Mouse (Mus musculus): ENCODE results near the gene Trmt61a.
A peak's percentile ranks its signal among the peaks of the same experiment; 100 is the strongest.
"Not testable (repeated sequence)": the region's sequence is repeated elsewhere in the genome, so short reads cannot be mapped to it uniquely, and the experiment has no call there.

The Trmt61a gene

DNA sequence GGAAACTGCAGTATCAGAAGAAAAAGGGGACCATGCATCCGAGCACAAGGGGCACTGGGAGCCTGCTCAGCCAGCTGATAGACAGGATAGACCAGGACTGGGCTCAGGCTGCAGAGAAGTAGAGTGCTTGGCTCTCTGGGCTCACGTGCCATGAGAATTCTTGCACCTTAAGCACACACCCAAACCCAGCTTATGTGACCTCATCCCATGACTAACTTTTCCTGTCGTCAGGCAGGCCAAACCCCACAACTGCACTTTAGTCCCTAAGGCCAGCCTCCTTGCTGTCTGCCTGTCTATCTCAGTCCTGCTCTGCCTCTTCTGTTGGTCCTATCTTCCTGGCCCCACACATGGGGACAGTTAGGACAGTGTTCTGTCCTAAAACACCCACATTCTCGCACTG is 19.8 kb downstream of the Trmt61a start:
- DNase-seq (ENCODE audit: low spot score), result no peak

DNA sequence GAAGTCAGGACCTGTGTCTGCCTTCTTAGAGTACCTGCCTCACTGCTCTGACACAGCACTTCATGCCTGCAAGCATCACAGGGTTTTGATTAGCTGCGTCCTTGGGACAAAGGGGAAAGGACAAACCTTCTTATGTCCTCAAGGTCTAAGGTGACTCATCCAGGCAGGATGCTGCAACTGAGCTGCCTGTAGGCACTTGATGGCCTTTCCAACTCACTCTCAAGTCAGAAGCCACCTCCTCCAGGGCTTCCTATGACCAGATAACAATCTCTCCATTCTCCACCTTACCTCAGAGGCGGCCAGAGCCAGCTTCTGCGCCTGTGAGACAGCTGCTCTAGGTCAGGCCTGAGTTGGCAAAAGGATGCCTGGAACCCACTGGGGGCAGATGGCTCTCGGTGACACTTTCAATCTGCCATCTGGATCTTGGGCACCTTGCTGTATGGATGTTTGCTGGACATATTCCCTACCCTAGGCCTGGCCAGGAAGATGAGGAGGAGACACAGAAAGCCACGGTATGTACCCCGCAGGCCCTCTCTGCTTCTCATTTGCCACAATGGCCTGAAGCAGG is 20.5 kb downstream of the Trmt61a start:
- DNase-seq (ENCODE audit: low spot score), result no peak

DNA sequence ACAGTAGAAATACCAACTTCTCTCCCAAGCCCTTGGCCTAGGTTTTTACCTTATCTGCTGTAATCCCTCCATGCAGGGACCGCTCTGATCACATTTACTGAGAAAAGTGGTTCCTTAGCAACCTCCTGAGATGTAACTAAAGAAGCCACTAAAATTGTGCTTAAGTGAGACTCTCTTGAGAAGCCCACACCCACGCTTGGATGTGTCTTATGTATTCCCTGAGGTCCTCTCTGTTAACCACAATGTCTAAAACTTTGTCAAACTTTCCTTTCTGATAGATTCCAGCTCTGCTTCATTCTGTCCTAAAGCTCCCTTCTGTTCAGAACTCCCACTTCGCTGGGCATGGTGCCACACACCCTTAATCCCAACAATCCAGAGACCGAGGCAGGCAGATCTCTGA is 21.6 kb downstream of the Trmt61a start:
- DNase-seq (ENCODE audit: low spot score), result no peak

DNA sequence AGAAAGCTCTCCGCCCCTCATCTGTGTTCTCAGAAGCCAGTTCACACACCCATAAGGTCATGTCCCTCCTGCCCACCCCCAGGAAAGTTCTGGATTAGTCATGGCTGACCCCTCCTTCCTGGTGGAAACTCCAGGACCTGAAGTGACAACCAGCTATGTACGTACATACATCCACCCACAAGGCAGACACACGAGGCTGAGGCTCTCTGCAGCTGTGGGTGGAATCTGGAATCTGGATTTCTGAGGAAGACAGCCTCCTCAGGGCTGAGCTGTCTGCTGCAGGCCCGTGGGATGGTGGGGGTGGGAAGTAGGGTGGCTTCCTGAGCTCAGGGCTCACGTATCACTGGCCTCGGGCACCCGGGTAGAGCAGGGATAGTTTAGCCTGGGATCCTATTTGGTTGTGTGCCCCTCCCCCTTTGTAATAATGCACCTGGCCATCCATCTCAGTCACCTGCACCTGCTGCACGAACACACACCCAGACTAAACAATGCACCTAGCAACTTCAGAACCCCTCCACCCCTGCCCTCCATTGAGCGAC is 23.1 kb downstream of the Trmt61a start:
- DNase-seq (ENCODE audit: low spot score), result no peak

DNA sequence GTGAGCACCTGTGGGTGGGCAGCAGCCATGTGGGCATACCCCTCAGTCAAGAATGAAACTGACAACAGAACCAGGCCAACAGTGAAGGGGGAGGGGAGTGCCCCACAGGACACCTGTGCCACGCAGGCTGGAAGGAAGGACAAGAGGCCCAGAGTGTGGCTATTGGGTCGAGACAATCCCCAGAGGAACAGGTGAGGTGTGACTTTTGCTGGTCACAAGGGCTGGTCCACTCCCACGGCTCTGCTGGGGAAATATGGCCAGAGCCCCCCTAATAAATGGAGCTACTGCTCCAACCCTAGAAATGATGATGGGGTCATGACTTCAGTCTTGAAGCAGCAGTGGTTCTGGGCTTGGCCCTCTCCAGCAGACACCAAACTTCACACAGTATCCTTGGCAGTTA is 25.4 kb downstream of the Trmt61a start:
- no peak for DNase-seq (ENCODE audit: low spot score)

DNA sequence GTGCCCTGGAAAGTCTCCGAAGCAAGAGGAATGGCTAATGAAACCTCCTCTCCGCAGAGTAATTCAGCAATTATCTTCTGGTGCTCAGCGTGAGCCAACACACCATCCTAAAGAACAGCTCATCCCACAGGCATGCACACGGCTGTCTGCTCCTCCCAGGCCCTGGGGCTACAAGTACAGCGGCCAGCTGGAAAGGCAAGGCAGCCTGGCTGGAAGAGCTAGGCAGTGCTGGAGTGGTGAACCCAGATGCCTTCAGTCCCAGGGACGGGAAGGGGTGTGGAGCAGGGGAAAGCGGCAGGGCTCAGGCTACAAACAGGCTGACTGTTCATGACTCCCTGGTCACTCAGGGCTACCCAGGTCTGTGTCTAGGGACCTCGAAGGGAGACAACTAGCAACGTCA is 26.7 kb downstream of the Trmt61a start:
- no peak for DNase-seq (ENCODE audit: low spot score)

DNA sequence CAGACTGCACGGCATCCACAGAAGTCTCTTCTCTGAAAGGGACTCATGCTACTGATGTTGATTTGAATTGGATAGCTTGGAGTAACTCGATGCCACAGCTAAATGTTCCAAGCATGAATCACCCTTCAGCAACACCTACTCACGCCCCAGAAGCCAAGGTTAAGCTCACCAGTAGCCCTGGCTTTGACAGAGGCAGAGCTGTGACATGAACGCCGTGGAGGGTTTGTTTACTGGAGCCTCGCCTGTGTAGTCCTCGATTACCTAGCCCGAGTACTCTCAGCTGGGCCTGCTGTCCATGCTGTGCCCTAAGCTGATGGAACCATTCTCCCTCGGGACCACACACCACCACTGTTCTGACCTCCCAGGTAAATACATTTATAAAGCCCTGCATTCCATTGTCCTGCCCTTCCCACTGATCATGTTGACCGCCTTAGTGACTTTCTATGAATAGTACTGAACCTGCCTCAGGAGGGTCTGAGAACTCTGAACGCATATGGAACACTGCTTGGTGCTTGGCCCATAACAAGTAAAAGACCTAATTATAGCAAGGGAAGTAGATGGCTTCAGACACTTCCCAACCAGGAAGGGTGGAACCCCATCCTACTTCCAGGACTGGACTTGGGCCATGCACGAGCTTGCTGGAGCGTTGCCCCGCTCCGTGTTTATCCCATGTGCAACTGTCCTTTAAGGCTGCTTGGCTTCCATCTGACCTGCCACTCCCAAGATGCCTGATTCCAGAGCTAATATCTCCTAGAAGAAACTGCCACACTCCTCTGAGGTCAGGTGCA is 27.5 kb downstream of the Trmt61a start:
- no peak for DNase-seq (ENCODE audit: low spot score)

DNA sequence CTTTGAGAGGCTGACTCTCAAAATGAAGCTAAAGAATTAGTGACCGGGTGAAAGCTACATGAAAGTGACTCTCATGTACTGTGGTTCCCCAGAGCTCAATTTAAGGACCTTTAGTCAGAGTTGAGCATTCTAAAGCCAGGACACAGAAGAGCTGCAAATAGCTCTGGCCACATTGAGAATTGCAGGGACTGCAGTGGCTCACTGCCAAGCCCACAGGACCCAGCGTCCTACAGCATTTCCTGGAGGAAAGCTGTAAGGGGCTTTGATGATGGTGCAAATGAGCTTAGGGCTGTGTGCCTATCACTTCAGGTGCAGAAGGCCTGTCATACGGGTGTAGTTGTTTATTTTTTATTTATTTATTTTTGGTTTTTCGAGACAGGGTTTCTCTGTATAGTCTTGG is 30.3 kb downstream of the Trmt61a start:
- DNase-seq (ENCODE audit: low spot score), result no peak

DNA sequence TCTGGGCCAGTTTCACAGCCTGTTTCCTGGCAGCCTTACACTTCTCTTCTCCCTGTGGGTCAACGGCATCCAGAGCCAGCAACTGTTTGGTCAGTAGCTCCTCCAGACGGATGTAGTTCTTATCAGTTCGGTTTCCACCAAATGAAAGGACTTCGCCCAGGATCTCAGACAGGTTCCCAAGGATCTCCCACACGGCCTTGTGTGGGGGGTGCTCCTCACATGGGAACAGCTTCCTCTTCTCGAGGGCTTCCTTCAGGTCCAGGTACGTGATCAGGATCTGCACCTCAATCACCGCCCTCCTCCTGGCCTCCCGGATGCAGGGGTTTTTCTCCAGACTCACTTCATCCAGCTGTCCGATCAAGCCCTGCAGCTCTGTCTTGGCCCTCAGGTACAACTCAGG is 32.2 kb downstream of the Trmt61a start:
- DNase-seq (ENCODE audit: low spot score), result no peak

DNA sequence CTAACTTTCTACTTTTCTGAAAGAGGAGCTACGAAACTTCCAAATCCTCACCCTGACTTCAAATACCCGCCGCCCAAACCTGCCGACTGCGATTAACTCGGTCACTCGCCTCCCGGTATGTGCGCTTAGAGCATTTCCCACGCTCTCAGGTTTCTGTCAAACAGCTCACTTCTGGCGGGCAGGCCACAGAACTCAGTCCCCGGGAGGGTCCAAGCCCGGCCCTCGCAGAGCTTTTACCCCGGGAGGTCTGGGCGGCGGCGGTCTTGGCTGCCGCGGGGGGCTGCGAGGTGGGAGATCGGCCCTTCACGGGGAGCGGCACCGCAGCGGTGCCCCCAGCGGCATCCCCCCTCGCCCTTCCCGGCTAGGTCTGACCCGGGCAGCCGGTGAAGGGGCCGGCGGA is 34.6 kb downstream of the Trmt61a start:
- peak; percentile 21 for DNase-seq (ENCODE audit: low spot score)

DNA sequence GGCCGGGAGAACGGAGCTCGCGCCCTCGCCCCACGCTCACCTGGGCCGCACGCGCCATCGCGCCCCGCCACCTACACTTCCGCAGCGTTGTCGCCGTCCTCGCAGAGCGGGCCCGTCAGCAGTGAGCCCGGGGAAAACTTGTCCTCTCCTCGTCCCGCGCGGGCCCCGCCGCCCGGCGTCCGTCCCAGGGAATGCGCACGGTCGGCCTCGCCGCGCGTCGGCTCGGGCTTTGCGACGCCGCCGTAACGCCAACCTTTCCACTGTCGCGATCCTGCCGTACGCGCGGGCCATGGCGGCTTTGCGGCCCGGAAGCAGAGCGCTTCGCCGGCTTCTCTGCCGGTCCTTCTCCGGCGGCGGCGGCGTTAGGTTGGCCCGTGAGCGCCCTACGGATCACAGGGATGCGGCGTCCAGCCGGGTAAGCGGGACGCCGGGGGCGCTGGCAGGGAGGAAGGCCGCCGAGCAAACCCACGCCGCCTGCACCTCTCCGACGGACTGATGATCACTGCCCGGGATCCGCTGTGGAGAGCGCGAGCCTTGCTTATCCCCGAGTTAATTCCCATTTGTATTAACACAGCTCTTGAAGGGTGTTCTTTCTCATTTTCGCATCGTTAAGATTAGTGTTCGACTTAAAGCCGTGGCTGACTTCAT is 35.2 kb downstream of the Trmt61a start, which contains the start of the genes Bag5 and Apopt1:
Gene Bag5, minus strand, starts transcription at position 254 of the 648 bp plus-strand sequence.
Gene Apopt1, plus strand, starts transcription at position 258 of the 648 bp plus-strand sequence.
- peak; percentile 94 for DNase-seq (ENCODE audit: low spot score)

DNA sequence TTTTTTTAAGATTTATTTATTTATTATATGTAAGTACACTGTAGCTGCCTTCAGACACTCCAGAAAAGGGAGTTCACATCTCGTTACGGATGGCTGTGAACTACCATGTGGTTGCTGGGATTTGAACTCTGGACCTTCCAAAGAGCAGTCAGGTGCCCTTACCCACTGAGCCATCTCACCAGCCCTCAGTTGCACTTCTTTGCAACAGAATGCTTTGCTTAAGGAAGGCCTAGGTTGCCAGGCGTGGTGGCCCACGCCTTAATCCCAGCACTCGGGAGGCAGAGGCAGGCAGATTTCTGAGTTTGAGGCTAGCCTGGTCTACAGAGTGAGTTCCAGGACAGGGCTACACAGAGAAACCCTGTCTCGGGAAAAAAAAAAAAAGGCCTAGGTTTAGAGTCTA is 36.0 kb downstream of the Trmt61a start:
- DNase-seq (ENCODE audit: low spot score), result not testable (repeated sequence)

DNA sequence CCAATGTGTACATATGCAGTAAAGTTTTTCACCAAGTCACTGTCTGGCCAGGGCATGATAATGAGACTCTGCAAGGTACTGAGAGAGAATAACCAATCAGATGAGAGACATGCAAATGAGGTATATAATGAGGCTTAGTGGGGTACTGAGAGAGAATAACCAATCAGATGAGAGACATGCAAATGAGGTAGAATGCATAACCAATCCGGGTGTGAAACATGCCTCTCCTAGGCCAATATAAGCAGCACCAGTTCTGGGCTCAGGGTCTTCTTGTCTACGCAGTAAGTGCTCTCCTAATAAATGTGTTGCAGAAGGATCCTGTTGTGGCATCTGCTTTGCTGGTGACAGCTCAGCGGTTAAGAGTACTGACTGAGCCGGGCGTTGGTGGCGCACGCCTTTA is 38.6 kb downstream of the Trmt61a start:
- DNase-seq (ENCODE audit: low spot score), result no peak

DNA sequence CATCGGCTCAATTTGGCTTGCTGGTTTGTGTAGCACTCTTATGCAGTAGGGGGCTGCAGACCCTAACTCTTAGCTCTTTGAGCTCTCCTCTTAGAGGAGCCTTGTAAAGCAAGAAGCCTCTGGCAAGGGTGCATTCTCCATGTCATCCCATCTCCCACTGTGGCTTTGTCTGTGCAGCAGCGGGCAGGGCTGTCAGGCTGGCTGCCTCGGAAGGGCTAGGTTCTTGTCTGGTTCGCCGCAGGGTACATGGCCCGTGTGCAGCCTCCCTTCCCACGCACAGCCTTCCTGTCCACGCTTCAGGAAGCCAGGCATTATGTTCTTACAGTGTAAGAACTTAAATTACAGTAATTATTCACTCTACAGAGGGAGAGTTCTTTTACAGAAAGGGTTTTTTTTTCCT is 40.8 kb downstream of the Trmt61a start:
- no peak for DNase-seq (ENCODE audit: low spot score)

DNA sequence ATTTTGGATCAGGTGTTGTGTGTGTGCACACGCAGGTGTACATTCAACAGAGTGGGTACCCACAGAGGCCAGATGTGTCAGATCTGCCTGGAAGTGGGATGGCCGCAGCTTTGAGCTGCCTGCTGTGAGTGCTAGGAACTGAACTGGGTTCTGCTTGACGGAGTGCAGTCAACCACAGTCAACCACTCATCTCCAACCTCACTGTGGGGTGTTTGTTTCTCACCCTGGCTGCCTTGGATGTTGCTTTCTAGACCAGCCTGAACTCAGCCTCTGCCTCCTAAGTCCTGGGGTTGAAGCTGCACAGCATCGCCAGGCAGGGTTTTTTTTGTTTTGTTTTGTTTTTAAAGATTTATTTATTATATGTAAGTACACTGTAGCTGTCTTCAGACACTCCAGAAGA is 42.3 kb downstream of the Trmt61a start:
- no peak for DNase-seq (ENCODE audit: low spot score)

DNA sequence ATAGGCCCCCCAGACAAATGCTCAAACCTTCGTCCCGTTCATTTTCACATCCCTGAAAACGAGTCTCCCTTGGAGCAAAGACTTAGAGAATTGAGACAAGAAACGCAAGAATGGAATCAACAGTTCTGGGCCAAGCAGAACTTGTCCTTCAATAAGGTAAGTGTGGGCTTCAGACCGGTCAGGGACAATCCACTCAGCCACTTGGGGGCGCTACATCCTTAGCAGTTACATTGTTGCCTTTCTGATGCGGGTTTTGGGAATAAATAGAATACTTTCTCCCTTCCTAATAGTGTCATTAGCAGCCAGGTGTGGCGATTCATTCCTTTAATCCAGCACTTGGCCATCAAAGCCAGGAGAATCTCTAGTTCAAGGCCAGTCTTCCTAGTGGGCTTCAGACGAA is 44.7 kb downstream of the Trmt61a start:
- DNase-seq (ENCODE audit: low spot score), result no peak

DNA sequence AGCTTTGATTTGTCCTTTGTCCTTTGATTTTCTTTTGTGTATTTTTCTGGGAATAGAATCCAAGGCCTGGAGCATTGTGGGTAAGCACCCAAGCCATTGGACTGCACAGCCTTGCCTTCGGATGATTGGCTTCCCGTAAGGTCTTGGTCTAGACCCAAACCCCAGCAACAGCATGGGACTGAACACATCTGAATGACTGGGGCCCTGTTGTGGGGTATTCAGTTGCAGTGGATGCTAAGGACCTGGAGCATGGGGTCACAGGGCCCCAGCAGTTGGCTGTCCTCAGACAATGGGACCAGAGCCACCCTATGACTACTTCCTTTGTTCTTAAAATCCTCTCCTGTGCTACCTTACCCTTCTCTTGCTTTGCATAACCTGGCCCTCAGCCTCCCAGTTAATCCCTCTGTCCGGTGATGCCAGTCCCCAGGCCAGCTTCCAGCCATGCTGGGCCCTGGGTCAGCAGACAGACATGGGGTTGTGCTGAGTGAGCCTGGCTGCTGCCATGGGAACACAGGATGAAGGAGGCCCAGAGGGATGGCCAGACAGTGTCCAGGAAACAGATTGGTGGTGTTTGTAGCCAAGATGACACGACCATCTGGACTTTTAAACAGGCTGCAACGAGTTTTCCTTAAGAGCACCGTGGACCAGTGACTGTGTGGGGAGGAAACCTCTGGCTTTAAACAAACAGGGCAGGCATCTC is 46.9 kb downstream of the Trmt61a start:
- DNase-seq (ENCODE audit: low spot score), result no peak

DNA sequence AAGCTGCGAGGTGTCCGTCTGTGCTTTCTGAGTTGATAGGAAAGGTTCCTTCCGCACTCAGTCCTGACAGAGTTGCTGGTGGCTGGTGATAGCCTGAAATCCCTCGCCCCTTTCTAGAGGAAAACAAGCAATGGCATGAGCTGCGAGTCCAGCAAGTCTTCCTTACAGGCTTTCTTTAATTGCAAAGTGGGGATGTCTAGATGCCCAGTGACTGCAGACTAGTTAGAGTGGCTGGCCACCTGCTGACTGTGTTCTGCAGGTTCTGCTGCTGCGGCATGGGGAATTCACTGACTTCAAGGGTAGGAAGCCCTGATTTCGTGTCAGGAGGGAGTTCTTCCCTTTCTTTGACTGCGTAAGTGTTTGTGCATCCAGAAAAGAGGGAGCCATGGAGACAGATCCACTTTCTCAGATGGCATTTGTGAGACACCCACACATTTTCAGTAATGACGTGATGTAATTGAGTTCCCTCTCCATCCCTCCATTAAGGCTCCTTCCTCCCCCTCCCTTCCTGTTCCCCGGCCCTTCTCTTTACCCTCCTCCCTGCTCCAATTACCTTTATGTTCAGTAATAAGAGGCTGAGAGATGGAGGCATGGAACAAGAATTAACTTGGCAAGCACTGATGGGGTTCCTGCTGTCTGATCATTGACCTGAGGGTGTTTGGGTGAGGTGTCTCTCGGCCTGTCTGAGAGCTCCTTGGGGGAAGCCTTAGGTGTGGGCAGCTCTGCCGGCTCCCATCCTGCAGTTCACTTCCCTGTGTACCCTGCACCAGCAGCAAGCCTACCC is 47.6 kb downstream of the Trmt61a start:
- no peak for DNase-seq (ENCODE audit: low spot score)

DNA sequence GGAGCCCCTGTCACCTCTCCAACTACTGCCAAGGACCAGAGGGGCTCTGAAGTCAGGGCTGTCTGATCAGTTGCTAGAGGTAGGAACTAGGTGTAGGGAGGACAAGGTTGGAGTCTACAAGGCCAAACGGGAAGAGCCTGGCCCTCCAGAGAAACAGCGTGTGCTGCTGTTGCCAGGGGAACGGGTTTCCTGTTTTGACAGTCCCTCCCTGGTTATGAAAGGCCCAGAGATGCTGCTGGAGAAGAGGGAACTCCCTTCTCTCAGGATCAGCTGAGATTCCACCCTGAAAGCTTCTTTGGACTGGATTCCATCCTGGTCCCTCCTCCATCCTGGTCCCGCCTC is 48.2 kb downstream of the Trmt61a start:
- no peak for DNase-seq (ENCODE audit: low spot score)

DNA sequence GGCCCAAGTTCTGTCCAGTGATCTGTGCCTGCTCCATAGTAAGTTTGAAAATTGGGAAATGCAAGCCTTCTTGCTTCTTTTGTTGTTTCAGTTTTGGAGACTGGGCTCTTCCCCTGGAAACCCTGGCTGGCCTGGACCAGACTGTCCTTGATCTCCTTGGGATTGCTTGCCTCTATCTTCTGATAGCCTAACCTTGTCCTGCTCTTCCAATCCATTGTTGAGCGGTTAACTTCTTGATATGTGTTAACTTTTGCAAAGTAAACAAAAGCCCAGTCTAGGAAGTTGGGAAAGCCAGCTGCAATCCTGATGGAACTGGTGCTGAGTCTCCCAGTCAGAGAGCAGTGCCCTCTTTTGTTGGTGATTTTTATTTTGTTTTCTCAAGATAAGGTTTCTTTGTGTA is 50.1 kb downstream of the Trmt61a start:
- no peak for DNase-seq (ENCODE audit: low spot score)

All from T-cell, adult 2 months (primary cell).